19 mouse cellular contexts compared by ENCODE assay signal in genomic region chr11:4127059-4127458, GRCm38 (mm10). TPM values are rescaled to one million over a fixed set of nuclear protein-coding genes. Genes with fewer than 3 reads are reported as not detected.
DNase-seq lines count a peak whose midpoint lies in the region; ATAC-seq and TF ChIP-seq lines count a peak whose summit lies in the region.
"Had no signal": no experiment of that assay in that cellular context is flagged by ENCODE, and none has a peak within 500 bp of the region (broad histone marks: within the 10 kb centered on the region; RNA-seq: fewer than 3 reads in every experiment).

No protein-coding gene starts in this region.

- no peak for TF ChIP-seq EP300 in liver, embryonic 14.5 days (IDR thresholded peaks at IDR 0.05; ENCODE audit: low read depth)

- H3K9ac ChIP-seq in forebrain, postnatal 0 days: no peak overlapping the region
- no peak overlapping the region for H3K9ac ChIP-seq in forebrain, embryonic 12.5 days
- H3K9ac ChIP-seq in liver, embryonic 14.5 days (replicated peaks): no peak overlapping the region
- H3K9ac ChIP-seq in liver, embryonic 12.5 days: no peak overlapping the region
- H3K9ac ChIP-seq: forebrain, embryonic 13.5 days; heart, embryonic 12.5 days; neural tube, embryonic 12.5 days; stomach, embryonic 15.5 days had no signal

- H3K9me3 ChIP-seq in forebrain, postnatal 0 days (ENCODE audit: low read length): 0 out of 2 replicates have a peak, but pooled peaks cover 4% of the 10 kb centered on the region
- 0 out of 2 replicates have a peak, but pooled peaks cover 17% of the 10 kb centered on the region for H3K9me3 ChIP-seq in forebrain, embryonic 12.5 days
- no peaks in the 10 kb centered on the region; the same call in 1 of the 2 replicates for H3K9me3 ChIP-seq in liver, embryonic 14.5 days (ENCODE audit: control insufficient read depth, low read length)
- peaks cover 11% of the 10 kb centered on the region; the same call in 1 of the 2 replicates for H3K9me3 ChIP-seq in liver, embryonic 12.5 days (replicated peaks)
- H3K9me3 ChIP-seq in E14TG2a.4 (ENCODE audit: low read length): peaks cover 6% of the 10 kb centered on the region; the same call in 1 of the 2 replicates
- H3K9me3 ChIP-seq: stomach, embryonic 15.5 days had no signal

- no peaks in the 10 kb centered on the region for H3K27me3 ChIP-seq in forebrain, postnatal 0 days (ENCODE audit: insufficient read depth, low read length)
- peaks cover 4% of the 10 kb centered on the region; the same call in 1 of the 2 replicates for H3K27me3 ChIP-seq in forebrain, embryonic 12.5 days
- no peaks in the 10 kb centered on the region for H3K27me3 ChIP-seq in liver, embryonic 14.5 days (ENCODE audit: control insufficient read depth, insufficient read depth, low read length)
- H3K27me3 ChIP-seq in liver, embryonic 12.5 days (replicated peaks): no peaks in the 10 kb centered on the region
- H3K27me3 ChIP-seq in E14TG2a.4 (ENCODE audit: insufficient read depth, low read length): peaks cover 15% of the 10 kb centered on the region; the same call in 1 of the 2 replicates
- H3K27me3 ChIP-seq: forebrain, embryonic 13.5 days; heart, embryonic 12.5 days; neural tube, embryonic 12.5 days; stomach, embryonic 15.5 days had no signal

- DNase-seq in forebrain, postnatal 0 days: no peak
- DNase-seq in liver, embryonic 14.5 days (ENCODE audit: low read depth in 3 of 3, low spot score in 3 of 3): no peak
- DNase-seq in induced T-regulatory cell, adult 2 months (ENCODE audit: low read depth): peak; percentile 42
- DNase-seq in adrenal gland, postnatal 10 days: no peak
- DNase-seq in cerebellum, postnatal 14 days: no peak
- DNase-seq: cerebellum, postnatal 25 days; heart, postnatal 4 days; layer of hippocampus, postnatal 36 days; left cerebral cortex, postnatal 4 days; spleen, adult 18-20 months had no signal

- 84% methylated on average over 1 of the region's 1 CpGs for WGBS in forebrain, postnatal 0 days
- WGBS in forebrain, embryonic 12.5 days: 90% methylated on average over 1 of the region's 1 CpGs
- WGBS in liver, embryonic 14.5 days (ENCODE audit: insufficient replicate concordance): 69% methylated on average over 1 of the region's 1 CpGs
- 67% methylated on average over 1 of the region's 1 CpGs for WGBS in liver, embryonic 12.5 days (ENCODE audit: insufficient replicate concordance)

- H3K36me3 ChIP-seq in forebrain, postnatal 0 days (ENCODE audit: insufficient read depth): no peaks in the 10 kb centered on the region
- H3K36me3 ChIP-seq in forebrain, embryonic 12.5 days (replicated peaks): no peaks in the 10 kb centered on the region
- no peaks in the 10 kb centered on the region for H3K36me3 ChIP-seq in liver, embryonic 14.5 days (replicated peaks; ENCODE audit: control insufficient read depth, insufficient read depth, low read depth)
- H3K36me3 ChIP-seq in liver, embryonic 12.5 days: no peaks in the 10 kb centered on the region
- no peaks in the 10 kb centered on the region for H3K36me3 ChIP-seq in E14TG2a.4 (ENCODE audit: insufficient read depth, low read length)
- H3K36me3 ChIP-seq: heart, embryonic 12.5 days; neural tube, embryonic 12.5 days; stomach, embryonic 15.5 days had no signal

- H3K27ac ChIP-seq in forebrain, postnatal 0 days (ENCODE audit: low read depth, low read length): no peak overlapping the region
- no peak overlapping the region for H3K27ac ChIP-seq in forebrain, embryonic 12.5 days
- no peak overlapping the region for H3K27ac ChIP-seq in liver, embryonic 14.5 days
- H3K27ac ChIP-seq in liver, embryonic 12.5 days: no peak overlapping the region
- H3K27ac ChIP-seq: forebrain, embryonic 13.5 days; neural tube, embryonic 12.5 days; stomach, embryonic 15.5 days had no signal

- no peak overlapping the region for H3K4me2 ChIP-seq in forebrain, postnatal 0 days (ENCODE audit: low read depth)
- no peak overlapping the region for H3K4me2 ChIP-seq in forebrain, embryonic 12.5 days
- H3K4me2 ChIP-seq in liver, embryonic 14.5 days (ENCODE audit: low read depth): no peak overlapping the region
- H3K4me2 ChIP-seq in liver, embryonic 12.5 days: no peak overlapping the region
- H3K4me2 ChIP-seq: forebrain, embryonic 13.5 days; heart, embryonic 12.5 days; liver, embryonic 11.5 days; neural tube, embryonic 12.5 days; stomach, embryonic 15.5 days had no signal

- no peaks in the 10 kb centered on the region for H3K4me1 ChIP-seq in forebrain, postnatal 0 days (ENCODE audit: insufficient read depth)
- H3K4me1 ChIP-seq in forebrain, embryonic 12.5 days: 0 out of 2 replicates have a peak, but pooled peaks cover 3% of the 10 kb centered on the region
- peaks cover 7 to 25% of the 10 kb centered on the region in 2 experiments for H3K4me1 ChIP-seq in liver, embryonic 14.5 days (replicated peaks; ENCODE audit: control insufficient read depth in 2 of 2, insufficient read depth in 2 of 2, low read length in 1 of 2)
- H3K4me1 ChIP-seq in liver, embryonic 12.5 days: peaks cover 41% of the 10 kb centered on the region
- peaks cover 46% of the 10 kb centered on the region for H3K4me1 ChIP-seq in E14TG2a.4 (replicated peaks; ENCODE audit: low read depth, low read length)
- H3K4me1 ChIP-seq: forebrain, embryonic 13.5 days; neural tube, embryonic 12.5 days; stomach, embryonic 15.5 days had no signal

- H3K4me3 ChIP-seq in forebrain, postnatal 0 days (ENCODE audit: low read depth, low read length): no peak overlapping the region
- H3K4me3 ChIP-seq in forebrain, embryonic 12.5 days (replicated peaks): no peak overlapping the region
- H3K4me3 ChIP-seq in liver, embryonic 14.5 days (ENCODE audit: insufficient read depth in 1 of 2, low read depth in 2 of 2, low read length in 2 of 2): no peak overlapping the region
- H3K4me3 ChIP-seq in liver, embryonic 12.5 days: no peak overlapping the region
- no peak overlapping the region for H3K4me3 ChIP-seq in E14TG2a.4 (replicated peaks; ENCODE audit: low read length)
- H3K4me3 ChIP-seq: forebrain, embryonic 13.5 days; heart, embryonic 12.5 days; megakaryocyte, embryonic 14.5 days; neural tube, embryonic 12.5 days; stomach, embryonic 15.5 days had no signal

- TF ChIP-seq CTCF in forebrain, postnatal 0 days (IDR thresholded peaks at IDR 0.05; ENCODE audit: low read depth): peak; percentile 28; the same call in 1 of the 2 replicates
- TF ChIP-seq CTCF in liver, embryonic 14.5 days (IDR thresholded peaks at IDR 0.05; ENCODE audit: low read depth): peak; percentile 45
- peak; percentile 63 for TF ChIP-seq CTCF in E14TG2a.4 (conservative IDR thresholded peaks at IDR 0.05; ENCODE audit: low read length)

- no peak for ATAC-seq in forebrain, postnatal 0 days
- ATAC-seq in forebrain, embryonic 12.5 days (ENCODE audit: low FRiP score): no peak
- ATAC-seq in liver, embryonic 14.5 days (ENCODE audit: insufficient read depth): no peak
- no peak for ATAC-seq in liver, embryonic 12.5 days
- ATAC-seq: forebrain, embryonic 13.5 days had no signal

RNA-seq across cellular contexts. Expression of gene Sec14l2, which starts 3.8 kb away (rescaled TPM):
- total RNA-seq in forebrain, postnatal 0 days (2014; rRNA removed): 4.4 and 5.8 TPM in 2 replicates
- 2.9 and 3.4 TPM in 2 replicates for polyA plus RNA-seq in forebrain, postnatal 0 days (2015; fragmentation: Nextera tagmentation; extraction: Ambion mirVana)
- polyA plus RNA-seq in forebrain, embryonic 12.5 days (2016; fragmentation: Nextera tagmentation; extraction: Ambion mirVana): 2.6 and 3.2 TPM in 2 replicates
- 6.9 and 9.5 TPM in 2 replicates for polyA plus RNA-seq in liver, embryonic 14.5 days (2012; rRNA removed)
- 4.5 and 6.0 TPM in 2 replicates for polyA plus RNA-seq in liver, embryonic 14.5 days (2014; fragmentation: Nextera tagmentation; extraction: Ambion mirVana)
- polyA plus RNA-seq in liver, embryonic 12.5 days (2016; fragmentation: Nextera tagmentation; extraction: Ambion mirVana): 5.4 and 5.9 TPM in 2 replicates
- total RNA-seq in adrenal gland, postnatal 10 days (2021): 10 to 100 TPM; 16.4 to 33.8 TPM

RNA-seq across cellular contexts. Expression of gene Rnf215, which starts 7.9 kb away (rescaled TPM):
- 73.9 and 90.1 TPM in 2 replicates for total RNA-seq in forebrain, postnatal 0 days (2014; rRNA removed)
- 37.4 and 45.4 TPM in 2 replicates for polyA plus RNA-seq in forebrain, postnatal 0 days (2015; fragmentation: Nextera tagmentation; extraction: Ambion mirVana)
- 35.5 and 37.0 TPM in 2 replicates for polyA plus RNA-seq in forebrain, embryonic 12.5 days (2016; fragmentation: Nextera tagmentation; extraction: Ambion mirVana)
- 4.8 and 5.1 TPM in 2 replicates for polyA plus RNA-seq in liver, embryonic 14.5 days (2012; rRNA removed)
- 4.3 and 6.2 TPM in 2 replicates for polyA plus RNA-seq in liver, embryonic 14.5 days (2014; fragmentation: Nextera tagmentation; extraction: Ambion mirVana)
- polyA plus RNA-seq in liver, embryonic 12.5 days (2016; fragmentation: Nextera tagmentation; extraction: Ambion mirVana): 9.7 and 10.6 TPM in 2 replicates
- total RNA-seq in adrenal gland, postnatal 10 days (2021): 10 to 100 TPM; 16.7 to 21.2 TPM

RNA-seq across cellular contexts. Expression of gene Mtfp1, which starts 31.8 kb away (rescaled TPM):
- total RNA-seq in forebrain, postnatal 0 days (2014; rRNA removed): 10.1 and 11.8 TPM in 2 replicates
- 12.4 and 14.2 TPM in 2 replicates for polyA plus RNA-seq in forebrain, postnatal 0 days (2015; fragmentation: Nextera tagmentation; extraction: Ambion mirVana)
- polyA plus RNA-seq in forebrain, embryonic 12.5 days (2016; fragmentation: Nextera tagmentation; extraction: Ambion mirVana): 5.6 and 8.0 TPM in 2 replicates
- polyA plus RNA-seq in liver, embryonic 14.5 days (2012; rRNA removed): 13.3 and 16.7 TPM in 2 replicates
- polyA plus RNA-seq in liver, embryonic 14.5 days (2014; fragmentation: Nextera tagmentation; extraction: Ambion mirVana): 20.6 and 22.5 TPM in 2 replicates
- 32.2 and 35.9 TPM in 2 replicates for polyA plus RNA-seq in liver, embryonic 12.5 days (2016; fragmentation: Nextera tagmentation; extraction: Ambion mirVana)
- total RNA-seq in adrenal gland, postnatal 10 days (2021): 10 to 100 TPM; 24.4 to 34.6 TPM

RNA-seq across cellular contexts. Expression of gene Ccdc157, which starts 33.0 kb away (rescaled TPM):
- total RNA-seq in forebrain, postnatal 0 days (2014; rRNA removed): 13.9 and 25.0 TPM in 2 replicates
- 5.2 and 7.8 TPM in 2 replicates for polyA plus RNA-seq in forebrain, postnatal 0 days (2015; fragmentation: Nextera tagmentation; extraction: Ambion mirVana)
- polyA plus RNA-seq in forebrain, embryonic 12.5 days (2016; fragmentation: Nextera tagmentation; extraction: Ambion mirVana): 7.4 and 8.5 TPM in 2 replicates
- 0.88 and 0.97 TPM in 2 replicates for polyA plus RNA-seq in liver, embryonic 14.5 days (2012; rRNA removed)
- 0.32 and 0.47 TPM in 2 replicates for polyA plus RNA-seq in liver, embryonic 14.5 days (2014; fragmentation: Nextera tagmentation; extraction: Ambion mirVana)
- 1.4 and 1.5 TPM in 2 replicates for polyA plus RNA-seq in liver, embryonic 12.5 days (2016; fragmentation: Nextera tagmentation; extraction: Ambion mirVana)
- 1 to 10 TPM; 8.7 to 9.0 TPM for total RNA-seq in adrenal gland, postnatal 10 days (2021)

RNA-seq across cellular contexts. Expression of gene Sf3a1, which starts 33.1 kb away (rescaled TPM):
- total RNA-seq in forebrain, postnatal 0 days (2014; rRNA removed): 46.7 and 54.4 TPM in 2 replicates
- 30.6 and 34.6 TPM in 2 replicates for polyA plus RNA-seq in forebrain, postnatal 0 days (2015; fragmentation: Nextera tagmentation; extraction: Ambion mirVana)
- 83.9 and 88.4 TPM in 2 replicates for polyA plus RNA-seq in forebrain, embryonic 12.5 days (2016; fragmentation: Nextera tagmentation; extraction: Ambion mirVana)
- 16.4 and 18.6 TPM in 2 replicates for polyA plus RNA-seq in liver, embryonic 14.5 days (2012; rRNA removed)
- 23.5 and 24.2 TPM in 2 replicates for polyA plus RNA-seq in liver, embryonic 14.5 days (2014; fragmentation: Nextera tagmentation; extraction: Ambion mirVana)
- polyA plus RNA-seq in liver, embryonic 12.5 days (2016; fragmentation: Nextera tagmentation; extraction: Ambion mirVana): 41.7 and 42.1 TPM in 2 replicates
- 10 to 100 TPM; 41.0 to 44.7 TPM for total RNA-seq in adrenal gland, postnatal 10 days (2021)
